Mouse (Mus musculus): Measurements from ENCODE around the gene Agbl3.

The Agbl3 gene

DNA sequence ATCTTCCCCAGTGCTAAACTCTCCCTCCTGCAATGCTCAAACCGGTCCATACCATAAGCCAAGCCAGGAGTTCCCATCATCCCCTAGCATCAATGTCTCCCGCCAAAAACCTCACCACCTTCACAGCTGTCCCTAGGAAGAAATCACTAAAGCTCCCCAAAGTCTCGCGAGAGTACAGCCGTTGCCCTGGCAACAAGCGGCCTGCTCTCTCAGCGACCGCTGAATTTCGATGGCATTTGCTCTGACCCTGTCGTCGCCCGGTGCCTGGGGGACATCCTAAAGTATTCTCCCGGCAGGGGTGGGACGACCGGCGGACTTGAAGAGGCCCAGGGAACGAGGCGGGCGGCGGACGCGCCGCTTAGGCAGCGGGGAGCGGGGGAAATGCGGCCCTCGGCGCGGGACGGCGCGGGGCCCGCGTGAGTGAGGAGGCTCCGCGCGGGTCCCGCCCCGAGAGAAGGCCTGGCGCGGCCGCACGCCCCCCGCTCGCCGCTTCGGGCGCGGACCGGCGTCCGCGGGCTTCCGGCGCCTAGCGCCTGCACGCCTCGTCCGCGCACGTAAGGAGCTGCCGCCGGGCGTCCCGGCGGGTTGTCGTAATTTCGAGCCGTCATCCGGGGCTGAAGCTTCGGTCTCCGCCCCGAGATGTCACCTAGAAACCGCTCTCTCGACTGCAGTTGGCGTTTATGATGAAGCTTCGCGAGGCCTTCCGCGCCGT is at the start of gene Agbl3:
TSS of gene Agbl3 (plus strand) at position 202 of the 712 bp plus-strand sequence.
- peak; percentile 93 for DNase-seq

DNA sequence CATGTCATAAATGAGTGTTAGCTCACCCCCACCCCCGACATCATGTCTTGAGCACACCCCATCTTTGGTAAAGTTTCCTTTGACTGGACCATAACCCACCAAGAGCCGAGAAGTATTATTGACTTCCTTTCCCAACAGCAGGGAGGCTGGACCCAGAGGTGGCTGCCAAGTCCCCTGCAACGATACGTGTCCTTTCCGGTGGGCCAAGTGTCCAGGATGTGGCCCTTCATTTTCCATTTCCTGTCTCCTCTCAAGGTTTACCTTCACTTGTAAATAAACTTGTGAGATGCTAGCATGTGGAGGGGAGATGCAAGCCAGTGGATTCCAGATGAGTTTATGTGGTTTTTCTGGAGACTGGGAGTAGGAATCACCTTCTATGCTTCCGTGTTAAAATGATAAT is 49.2 kb upstream of the Agbl3 start:
- no peak for DNase-seq

DNA sequence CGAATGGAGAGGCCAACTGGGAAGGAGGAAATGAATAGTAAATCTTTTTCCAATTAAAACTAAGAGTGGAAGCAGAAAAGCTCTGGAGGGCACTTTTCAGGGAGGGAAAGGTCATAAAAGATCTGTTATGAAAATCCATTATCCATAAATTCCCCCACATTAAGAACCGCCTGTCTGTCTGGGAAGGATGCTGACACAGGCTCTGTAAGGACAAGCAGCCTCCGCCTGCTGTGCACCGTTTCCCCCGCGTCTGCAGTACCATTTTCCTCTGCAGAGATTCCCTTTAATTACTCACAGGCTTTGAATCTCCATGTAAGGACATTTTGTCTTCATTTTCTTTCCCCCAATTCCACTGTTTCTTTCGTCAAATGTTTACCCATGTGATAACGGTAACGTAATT is 48.7 kb upstream of the Agbl3 start:
- no peak for DNase-seq

DNA sequence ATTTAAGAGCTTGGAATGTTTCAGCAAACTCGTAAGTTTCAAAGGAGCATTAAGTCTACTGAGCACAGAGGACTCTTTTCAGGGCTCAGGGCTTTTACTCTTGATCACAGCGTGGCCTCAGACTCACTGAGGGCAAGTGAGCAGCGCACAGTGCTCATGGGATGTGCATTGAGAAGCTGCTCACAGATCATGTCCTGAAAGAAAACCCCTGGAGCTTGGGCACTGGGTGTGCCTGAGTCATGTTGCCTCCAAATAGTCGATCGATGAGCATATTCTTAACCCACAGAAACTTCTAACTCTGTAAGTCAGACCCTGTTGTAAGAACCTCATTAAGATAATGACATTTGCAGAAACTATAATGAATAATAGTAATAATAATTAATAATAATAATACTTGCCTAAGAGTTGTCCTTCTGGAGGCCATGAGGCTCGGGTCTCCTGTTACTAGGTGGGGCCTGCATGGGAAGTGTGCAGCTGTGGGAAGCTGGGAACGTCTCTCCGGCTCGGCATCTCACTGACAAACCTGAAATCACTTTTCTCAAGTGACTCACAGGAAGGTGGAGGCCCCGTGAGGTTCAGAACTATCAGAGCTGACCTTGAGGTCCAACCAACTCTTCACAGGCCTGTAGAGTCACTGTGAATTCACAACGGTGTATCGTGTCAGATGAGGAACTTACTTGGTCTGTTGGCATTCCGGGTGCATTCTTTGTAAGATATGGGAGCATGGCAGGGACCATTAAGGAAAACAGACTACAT is 45.1 kb upstream of the Agbl3 start:
- DNase-seq: no peak

DNA sequence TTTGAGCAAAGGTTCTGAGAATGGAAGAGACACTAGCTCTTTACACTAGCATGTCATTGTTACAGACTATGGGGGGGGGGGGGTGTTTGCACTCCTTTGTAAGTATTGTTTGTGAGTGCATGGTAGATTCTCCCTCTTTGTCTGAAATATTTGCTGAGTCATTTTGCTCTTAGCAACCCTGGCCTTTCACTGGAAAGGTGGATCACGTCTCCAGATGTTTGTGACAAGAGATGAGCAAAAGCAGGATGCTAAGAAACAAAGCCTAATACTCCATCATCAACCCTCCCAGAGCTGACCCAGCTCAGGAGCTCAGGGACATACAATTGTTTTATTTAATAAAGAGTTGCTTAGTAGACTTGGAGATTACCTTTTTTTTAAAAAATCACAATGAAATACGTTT is 43.3 kb upstream of the Agbl3 start:
- no peak for DNase-seq

- DNase-seq: no peak
Measured at GRCm38 (mm10) chr6:34743946-34744345, 36.3 kb upstream of the Agbl3 start.

DNA sequence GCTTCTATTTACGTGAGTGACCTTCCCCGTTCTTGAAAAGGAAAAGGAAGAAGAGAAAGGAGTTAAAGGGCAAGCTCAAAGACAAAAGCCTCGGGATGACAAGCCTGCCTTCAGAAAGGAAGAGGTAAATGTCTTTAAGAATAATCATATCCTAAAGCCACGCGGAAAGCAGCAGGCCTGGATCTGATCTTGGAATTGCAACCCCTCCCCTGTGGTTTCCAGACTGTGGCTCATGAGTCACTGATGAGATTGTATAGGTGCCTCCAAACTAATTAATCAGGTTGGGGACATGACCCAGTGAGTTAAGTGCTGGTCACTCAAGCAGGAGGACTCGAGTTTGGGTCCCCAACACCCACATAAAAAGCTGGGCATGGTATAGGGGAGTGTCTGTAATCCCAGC is 32.4 kb upstream of the Agbl3 start:
- no peak for DNase-seq

GRCm38 (mm10) chr6:34748566-34748965 is 31.7 kb upstream of the Agbl3 start:
- no peak for DNase-seq

- no peak for DNase-seq
Measured at GRCm38 (mm10) chr6:34749526-34749925, 30.7 kb upstream of the Agbl3 start.

- no peak for DNase-seq
Measured at GRCm38 (mm10) chr6:34750487-34751120, 29.6 kb upstream of the Agbl3 start.

DNA sequence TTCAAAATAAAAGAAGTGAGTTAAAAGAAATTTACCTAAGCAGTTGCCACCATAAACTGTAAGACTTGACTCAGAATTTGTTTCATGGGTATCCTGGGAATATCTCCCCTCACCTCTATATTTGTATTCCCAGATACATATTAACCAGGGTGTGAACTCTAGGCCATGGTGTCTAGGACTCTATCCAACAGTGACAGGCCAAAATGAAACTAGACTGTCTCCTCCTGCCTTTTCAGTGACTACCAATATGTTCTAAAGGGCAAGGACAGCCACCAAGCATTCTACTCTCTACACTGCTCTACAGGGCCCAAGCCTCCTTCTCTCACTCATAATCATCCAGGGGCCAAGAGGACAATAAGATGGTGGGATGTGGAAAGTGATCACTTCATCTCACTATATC is 28.6 kb upstream of the Agbl3 start:
- no peak for DNase-seq

- DNase-seq: peak; percentile 48
Measured at GRCm38 (mm10) chr6:34754448-34754847, 25.8 kb upstream of the Agbl3 start.

GRCm38 (mm10) chr6:34758340-34758739 is 21.9 kb upstream of the Agbl3 start:
- DNase-seq: no peak

DNA sequence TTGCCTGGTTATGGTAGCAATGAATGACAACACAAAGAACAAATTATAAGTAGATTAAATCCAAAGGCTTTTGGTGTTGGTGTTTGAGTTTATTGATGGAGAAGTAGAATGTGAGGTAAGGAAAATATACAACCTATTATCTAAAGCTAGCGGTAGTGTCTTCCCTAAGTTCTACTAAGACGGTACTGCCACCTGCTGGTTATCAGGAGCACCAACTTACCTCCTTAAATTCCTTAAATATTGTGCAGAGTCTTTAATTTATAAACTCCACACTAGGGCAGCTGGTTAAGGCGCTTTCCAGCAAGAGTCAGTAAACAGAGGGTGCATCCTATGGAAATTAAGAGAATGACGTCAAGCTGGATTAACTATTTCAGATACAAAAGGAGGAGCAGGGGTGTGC is 20.2 kb upstream of the Agbl3 start:
- DNase-seq: peak; percentile 29

- no peak for DNase-seq
Measured at GRCm38 (mm10) chr6:34765721-34766120, 14.5 kb upstream of the Agbl3 start.

- DNase-seq: no peak
Measured at GRCm38 (mm10) chr6:34769984-34770383, 10.2 kb upstream of the Agbl3 start.

GRCm38 (mm10) chr6:34770491-34770890 is 9.7 kb upstream of the Agbl3 start:
- no peak for DNase-seq

GRCm38 (mm10) chr6:34776396-34776795 is 3.8 kb upstream of the Agbl3 start:
- DNase-seq: no peak

DNA sequence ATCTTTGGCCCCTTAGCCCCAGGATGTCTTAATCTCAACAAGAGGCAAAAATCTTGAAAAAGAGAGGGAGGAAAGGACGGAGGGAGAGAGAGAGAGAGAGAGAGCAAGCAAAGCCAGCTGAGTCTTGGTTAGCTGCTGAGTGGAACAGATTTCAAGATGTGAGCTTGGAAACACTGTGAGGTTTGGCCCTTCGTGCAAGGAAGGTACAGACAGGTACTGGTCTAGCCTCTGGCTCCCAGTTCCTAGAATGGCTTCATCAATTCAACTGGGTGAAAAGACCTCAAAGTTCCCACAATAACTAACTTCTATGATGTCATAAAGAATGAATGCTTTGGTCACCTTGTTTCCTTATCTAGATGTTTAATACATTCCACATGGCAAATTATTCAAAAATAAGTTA is 3.1 kb upstream of the Agbl3 start:
- no peak for DNase-seq

GRCm38 (mm10) chr6:34777981-34778668 is 2.1 kb upstream of the Agbl3 start:
- DNase-seq: no peak

GRCm38 (mm10) chr6:34780943-34781289 is 684 bp downstream of the Agbl3 start:
- no peak for DNase-seq

DNA sequence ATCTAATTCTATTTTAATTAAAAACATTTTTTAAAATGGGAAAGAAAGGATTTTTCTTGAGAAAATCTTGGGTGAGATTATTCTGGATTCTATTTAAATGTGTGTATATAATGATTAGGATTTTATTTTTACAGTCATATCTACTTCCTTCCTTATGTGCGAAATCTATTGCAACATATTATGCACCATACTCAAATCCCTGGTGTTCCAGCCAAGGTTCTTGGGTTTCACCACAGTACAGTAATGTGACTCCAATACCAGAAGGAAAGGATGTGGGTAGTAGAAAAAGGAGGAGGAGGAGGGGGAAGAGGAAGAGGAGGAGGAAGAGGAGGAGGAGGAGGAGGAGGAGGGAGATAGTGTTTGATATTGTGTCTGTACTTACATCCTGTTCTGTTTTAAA is 2.3 kb downstream of the Agbl3 start:
- DNase-seq: no peak

GRCm38 (mm10) chr6:34796881-34797280 is 16.6 kb downstream of the Agbl3 start:
- no peak for DNase-seq

GRCm38 (mm10) chr6:34797887-34798286 is 17.7 kb downstream of the Agbl3 start:
- DNase-seq: no peak
